In genomic region chr5:52617711-52618347, GRCm38 (mm10) we compare ENCODE assay signal across 8 mouse cellular contexts. TPM values are rescaled to one million over a fixed set of nuclear protein-coding genes. Genes with fewer than 3 reads are reported as not detected.
DNase-seq lines count a peak whose midpoint lies in the region; ATAC-seq and TF ChIP-seq lines count a peak whose summit lies in the region.

No protein-coding gene starts in this region.

- H3K27ac ChIP-seq in kidney, embryonic 15.5 days = no peak overlapping the region
- H3K27ac ChIP-seq in embryonic facial prominence, embryonic 11.5 days (replicated peaks; ENCODE audit: low read depth, low read length) = no peak overlapping the region
- peak overlapping the region; percentile 83 for H3K27ac ChIP-seq in hindbrain, embryonic 15.5 days (replicated peaks)
- peak overlapping the region; percentile 73 for H3K27ac ChIP-seq in midbrain, embryonic 16.5 days (ENCODE audit: low read length)
- no peak overlapping the region for H3K27ac ChIP-seq in kidney, adult 2 months (ENCODE audit: insufficient read depth, low read depth, low read length)

- no peaks in the 10 kb centered on the region for H3K36me3 ChIP-seq in kidney, embryonic 15.5 days
- H3K36me3 ChIP-seq in embryonic facial prominence, embryonic 11.5 days (replicated peaks; ENCODE audit: control insufficient read depth, insufficient read depth, low read depth, low read length) = no peaks in the 10 kb centered on the region
- no peaks in the 10 kb centered on the region for H3K36me3 ChIP-seq in hindbrain, embryonic 15.5 days
- H3K36me3 ChIP-seq in midbrain, embryonic 16.5 days (ENCODE audit: control insufficient read depth, insufficient read depth, low read length) = no peaks in the 10 kb centered on the region
- H3K36me3 ChIP-seq in kidney, adult 2 months (ENCODE audit: control insufficient read depth, insufficient read depth, low read length) = no peaks in the 10 kb centered on the region

- peaks cover 30% of the 10 kb centered on the region for H3K4me1 ChIP-seq in kidney, embryonic 15.5 days
- no peaks in the 10 kb centered on the region for H3K4me1 ChIP-seq in embryonic facial prominence, embryonic 11.5 days (ENCODE audit: control insufficient read depth, insufficient read depth, low read length)
- H3K4me1 ChIP-seq in hindbrain, embryonic 15.5 days (replicated peaks) = peaks cover 39% of the 10 kb centered on the region
- H3K4me1 ChIP-seq in midbrain, embryonic 16.5 days (ENCODE audit: control insufficient read depth, insufficient read depth, low read length) = peaks cover 21% of the 10 kb centered on the region
- no peaks in the 10 kb centered on the region for H3K4me1 ChIP-seq in kidney, adult 2 months (ENCODE audit: control insufficient read depth, insufficient read depth, low read length)

- ATAC-seq in kidney, embryonic 15.5 days (replicated peaks; ENCODE audit: low FRiP score) = no peak
- 0 out of 2 replicates have a peak, but pooled peaks have one; percentile 58 for ATAC-seq in embryonic facial prominence, embryonic 11.5 days (replicated peaks; ENCODE audit: insufficient number of reproducible peaks, low FRiP score, low TSS enrichment, low read depth)
- ATAC-seq in hindbrain, embryonic 15.5 days (ENCODE audit: low FRiP score, low read depth) = peak; percentile 46
- ATAC-seq in midbrain, embryonic 16.5 days = peak; percentile 55

- H3K4me2 ChIP-seq in kidney, embryonic 15.5 days = peak overlapping the region; percentile 93
- H3K4me2 ChIP-seq in embryonic facial prominence, embryonic 11.5 days (ENCODE audit: low read depth, low read length) = peak overlapping the region; percentile 59
- peak overlapping the region; percentile 79 for H3K4me2 ChIP-seq in hindbrain, embryonic 15.5 days
- peak overlapping the region; percentile 65 for H3K4me2 ChIP-seq in midbrain, embryonic 16.5 days (ENCODE audit: low read length)

- 55% methylated on average over 9 of the region's 9 CpGs for WGBS in kidney, embryonic 15.5 days
- 44% methylated on average over 9 of the region's 9 CpGs for WGBS in embryonic facial prominence, embryonic 11.5 days
- WGBS in hindbrain, embryonic 15.5 days = 35% methylated on average over 9 of the region's 9 CpGs
- WGBS in midbrain, embryonic 16.5 days = 21% methylated on average over 9 of the region's 9 CpGs
- 79% methylated on average over 9 of the region's 9 CpGs for WGBS in kidney, adult 2 months

- H3K4me3 ChIP-seq in kidney, embryonic 15.5 days (replicated peaks) = peak overlapping the region; percentile 45
- no peak overlapping the region; the same call in 1 of the 2 replicates for H3K4me3 ChIP-seq in embryonic facial prominence, embryonic 11.5 days (ENCODE audit: low read depth, low read length)
- no peak overlapping the region for H3K4me3 ChIP-seq in hindbrain, embryonic 15.5 days
- H3K4me3 ChIP-seq in midbrain, embryonic 16.5 days (ENCODE audit: low read depth, low read length) = peak overlapping the region; percentile 39; the same call in 1 of the 2 replicates
- no peak overlapping the region for H3K4me3 ChIP-seq in kidney, adult 2 months (ENCODE audit: insufficient read depth, low read depth, low read length)

- no peak for TF ChIP-seq CTCF in kidney, adult 2 months (conservative IDR thresholded peaks at IDR 0.05; ENCODE audit: insufficient read depth, insufficient read length, low read depth, low read length)

- H3K9me3 ChIP-seq in kidney, embryonic 15.5 days (replicated peaks) = no peaks in the 10 kb centered on the region
- H3K9me3 ChIP-seq in embryonic facial prominence, embryonic 11.5 days (replicated peaks; ENCODE audit: control insufficient read depth, low read length) = no peaks in the 10 kb centered on the region
- H3K9me3 ChIP-seq in hindbrain, embryonic 15.5 days = no peaks in the 10 kb centered on the region
- H3K9me3 ChIP-seq in midbrain, embryonic 16.5 days (replicated peaks; ENCODE audit: control insufficient read depth, low read length, poor library complexity, severe bottlenecking) = no peaks in the 10 kb centered on the region

- peaks cover 4% of the 10 kb centered on the region for H3K27me3 ChIP-seq in kidney, embryonic 15.5 days
- no peaks in the 10 kb centered on the region for H3K27me3 ChIP-seq in embryonic facial prominence, embryonic 11.5 days (ENCODE audit: control insufficient read depth, insufficient read depth, low read length)
- no peaks in the 10 kb centered on the region for H3K27me3 ChIP-seq in hindbrain, embryonic 15.5 days
- no peaks in the 10 kb centered on the region for H3K27me3 ChIP-seq in midbrain, embryonic 16.5 days (ENCODE audit: control insufficient read depth, insufficient read depth, low read depth, low read length)
- H3K27me3 ChIP-seq in kidney, adult 2 months (replicated peaks; ENCODE audit: control insufficient read depth, insufficient read depth, low read length) = no peaks in the 10 kb centered on the region

- TF ChIP-seq POLR2A in kidney, adult 2 months (IDR thresholded peaks at IDR 0.05; ENCODE audit: low read depth, low read length) = no peak

- no peak for DNase-seq in kidney, adult 11 months
- DNase-seq in embryonic facial prominence, embryonic 11.5 days (ENCODE audit: low spot score) = no peak
- no peak for DNase-seq in gastrocnemius, adult 8-10 months (ENCODE audit: low spot score in 2 of 2)
- DNase-seq in testis, postnatal 14 days (ENCODE audit: low spot score) = no peak
- no peak for DNase-seq in kidney, adult 2 months

- no peak overlapping the region for H3K9ac ChIP-seq in kidney, embryonic 15.5 days
- H3K9ac ChIP-seq in embryonic facial prominence, embryonic 11.5 days (replicated peaks; ENCODE audit: low read length) = no peak overlapping the region; the same call in 1 of the 2 replicates
- H3K9ac ChIP-seq in hindbrain, embryonic 15.5 days = no peak overlapping the region
- peak overlapping the region; percentile 55; the same call in 1 of the 2 replicates for H3K9ac ChIP-seq in midbrain, embryonic 16.5 days (ENCODE audit: low read depth, low read length)

RNA-seq across cellular contexts. Expression of gene Lgi2, which starts 51.6 kb away (rescaled TPM):
- polyA plus RNA-seq in kidney, embryonic 15.5 days (2015; fragmentation: Nextera tagmentation; extraction: Ambion mirVana) = 3.5 and 4.6 TPM in 2 replicates
- 1.8 and 1.9 TPM in 2 replicates for polyA plus RNA-seq in embryonic facial prominence, embryonic 11.5 days (2014; fragmentation: Nextera tagmentation; extraction: Ambion mirVana)
- polyA plus RNA-seq in hindbrain, embryonic 15.5 days (2015; fragmentation: Nextera tagmentation; extraction: Ambion mirVana) = 5.2 and 5.7 TPM in 2 replicates
- polyA plus RNA-seq in midbrain, embryonic 16.5 days (2015; fragmentation: Nextera tagmentation; extraction: Ambion mirVana) = 4.3 and 5.6 TPM in 2 replicates
- total RNA-seq in gastrocnemius, adult 8-10 months (2022) = 1 to 10 TPM in 3 of 4 experiments, under 1 TPM in 1; 0.80 to 1.5 (median 1.1) TPM
- 0.25 and 0.39 TPM in 2 replicates for polyA plus RNA-seq in kidney, adult 2 months (2012; rRNA removed)

RNA-seq across cellular contexts. Expression of gene Sepsecs, which starts 51.7 kb away (rescaled TPM):
- 9.0 and 10.1 TPM in 2 replicates for polyA plus RNA-seq in kidney, embryonic 15.5 days (2015; fragmentation: Nextera tagmentation; extraction: Ambion mirVana)
- polyA plus RNA-seq in embryonic facial prominence, embryonic 11.5 days (2014; fragmentation: Nextera tagmentation; extraction: Ambion mirVana) = 7.5 and 8.0 TPM in 2 replicates
- 6.8 and 7.4 TPM in 2 replicates for polyA plus RNA-seq in hindbrain, embryonic 15.5 days (2015; fragmentation: Nextera tagmentation; extraction: Ambion mirVana)
- polyA plus RNA-seq in midbrain, embryonic 16.5 days (2015; fragmentation: Nextera tagmentation; extraction: Ambion mirVana) = 7.4 and 7.9 TPM in 2 replicates
- total RNA-seq in gastrocnemius, adult 8-10 months (2022) = 1 to 10 TPM; 5.8 to 6.9 (median 6.3) TPM
- 10.5 and 11.9 TPM in 2 replicates for polyA plus RNA-seq in kidney, adult 2 months (2012; rRNA removed)

Comparison
In these comparisons a context has a peak if more than half of its experiments do, and no peak if none do; other contexts are left out.
1. H3K4me3 ChIP-seq: peak in kidney, embryonic 15.5 days (single experiment) and midbrain, embryonic 16.5 days (single experiment); none in embryonic facial prominence, embryonic 11.5 days (single experiment), hindbrain, embryonic 15.5 days (single experiment) and kidney, adult 2 months (single experiment).
2. H3K27ac ChIP-seq: peak in hindbrain, embryonic 15.5 days (single experiment) and midbrain, embryonic 16.5 days (single experiment); none in kidney, embryonic 15.5 days (single experiment), embryonic facial prominence, embryonic 11.5 days (single experiment) and kidney, adult 2 months (single experiment).
3. Peak in every context shown above with its lines, with median percentiles within 50 percentile points of each other: H3K4me2 ChIP-seq.